Mouse (Mus musculus): ENCODE results near the gene Rgl3. TPM values are rescaled to one million over a fixed set of nuclear protein-coding genes. Genes with fewer than 3 reads are reported as not detected.
A peak's percentile ranks its signal among the peaks of the same experiment; 100 is the strongest.

Gene Rgl3
- 1 to 10 TPM; 1.5 to 1.9 TPM for total RNA-seq (2021)

- DNase-seq (ENCODE audit: extremely low spot score in 1 of 2, low spot score in 1 of 2), result no peak
These were observed at the start of gene Rgl3 for GRCm38 (mm10) chr9:21989230-21990110. Rgl3 (minus strand) TSS chr9:21989446.

GRCm38 (mm10) chr9:22037826-22038225, 48.6 kb upstream of the Rgl3 start:
- no peak for DNase-seq (ENCODE audit: extremely low spot score in 1 of 2, low spot score in 1 of 2)

GRCm38 (mm10) chr9:22035300-22036044, 46.2 kb upstream of the Rgl3 start:
- DNase-seq (ENCODE audit: extremely low spot score in 1 of 2, low spot score in 1 of 2), result no peak

- no peak for DNase-seq (ENCODE audit: extremely low spot score in 1 of 2, low spot score in 1 of 2)
These were observed 41.1 kb upstream of the Rgl3 start for GRCm38 (mm10) chr9:22030386-22030785.

GRCm38 (mm10) chr9:22028467-22028866, 39.2 kb upstream of the Rgl3 start:
- DNase-seq (ENCODE audit: extremely low spot score in 1 of 2, low spot score in 1 of 2), result no peak

GRCm38 (mm10) chr9:22024592-22024991, 35.3 kb upstream of the Rgl3 start:
- no peak for DNase-seq (ENCODE audit: extremely low spot score in 1 of 2, low spot score in 1 of 2)

- no peak for DNase-seq (ENCODE audit: extremely low spot score in 1 of 2, low spot score in 1 of 2)
These were observed 28.1 kb upstream of the Rgl3 start for GRCm38 (mm10) chr9:22017208-22017825.

- no peak for DNase-seq (ENCODE audit: extremely low spot score in 1 of 2, low spot score in 1 of 2)
These were observed 27.0 kb upstream of the Rgl3 start for GRCm38 (mm10) chr9:22016245-22016644.

- DNase-seq (ENCODE audit: extremely low spot score in 1 of 2, low spot score in 1 of 2), result no peak
These were observed 23.5 kb upstream of the Rgl3 start for GRCm38 (mm10) chr9:22012731-22013130.

GRCm38 (mm10) chr9:22011055-22011454, 21.8 kb upstream of the Rgl3 start:
- DNase-seq (ENCODE audit: extremely low spot score in 1 of 2, low spot score in 1 of 2), result no peak

- no peak for DNase-seq (ENCODE audit: extremely low spot score in 1 of 2, low spot score in 1 of 2)
These were observed 15.3 kb upstream of the Rgl3 start for GRCm38 (mm10) chr9:22004546-22004945.

- no peak for DNase-seq (ENCODE audit: extremely low spot score in 1 of 2, low spot score in 1 of 2)
These were observed 13.9 kb upstream of the Rgl3 start for GRCm38 (mm10) chr9:22003163-22003554.

GRCm38 (mm10) chr9:22002194-22003162, 13.2 kb upstream of the Rgl3 start, which contains the start of the genes Ccdc151 and Prkcsh:
Ccdc151 (minus strand) TSS chr9:22002634.
Prkcsh (plus strand) TSS chr9:22002806.
- peak; percentile 91 to 94 for DNase-seq (ENCODE audit: extremely low spot score in 1 of 2, low spot score in 1 of 2)

- no peak for DNase-seq (ENCODE audit: extremely low spot score in 1 of 2, low spot score in 1 of 2)
These were observed 12.4 kb upstream of the Rgl3 start for GRCm38 (mm10) chr9:22001633-22002032.

GRCm38 (mm10) chr9:22000296-22000695, 11.1 kb upstream of the Rgl3 start:
- no peak for DNase-seq (ENCODE audit: extremely low spot score in 1 of 2, low spot score in 1 of 2)

- DNase-seq (ENCODE audit: extremely low spot score in 1 of 2, low spot score in 1 of 2), result no peak
These were observed 7.1 kb upstream of the Rgl3 start for GRCm38 (mm10) chr9:21996178-21996867.

- no peak for DNase-seq (ENCODE audit: extremely low spot score in 1 of 2, low spot score in 1 of 2)
These were observed 3.0 kb upstream of the Rgl3 start for GRCm38 (mm10) chr9:21992227-21992626.

- no peak for DNase-seq (ENCODE audit: extremely low spot score in 1 of 2, low spot score in 1 of 2)
These were observed 685 bp downstream of the Rgl3 start for GRCm38 (mm10) chr9:21988421-21989101.

Measured in layer of hippocampus, postnatal 25 days (tissue).